Mouse (Mus musculus): ENCODE data around the gene Dip2b. TPM values are rescaled to one million over a fixed set of nuclear protein-coding genes. Genes with fewer than 3 reads are reported as not detected.

Dip2b gene
- polyA plus RNA-seq, 1 experiment from 2014 or later, result 5.6 TPM

DNA sequence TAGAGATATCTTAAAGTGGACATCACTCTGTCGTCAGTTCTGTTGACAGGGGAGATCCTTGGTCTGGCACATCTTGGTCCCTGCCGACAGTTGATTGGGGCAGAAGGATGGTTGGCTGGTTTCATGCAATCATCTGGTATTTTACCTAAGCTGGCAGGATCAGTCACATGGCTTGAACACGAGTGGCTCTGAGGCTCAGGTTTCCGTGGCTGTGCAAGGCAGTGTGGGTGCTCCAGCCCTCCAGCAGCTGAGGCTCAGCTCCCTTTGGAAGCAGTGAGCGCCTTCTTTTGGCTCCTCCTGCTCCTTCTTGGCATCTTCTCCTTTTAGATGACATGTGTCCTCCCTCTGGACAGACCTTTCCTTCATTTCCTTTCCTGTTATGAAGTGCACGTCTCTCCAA lies 7.1 kb downstream of the Dip2b start:
- peaks cover 23% of the 10 kb centered on the region for H3K4me1 ChIP-seq (ENCODE audit: control insufficient read depth, insufficient read depth, low read length)
- no peak overlapping the region for H3K9ac ChIP-seq (ENCODE audit: low read depth, low read length)
- H3K4me2 ChIP-seq (ENCODE audit: low read depth, low read length), result no peak overlapping the region
- H3K36me3 ChIP-seq (ENCODE audit: control insufficient read depth, insufficient read depth, low read length), result peaks cover 6% of the 10 kb centered on the region; the same call in 1 of the 2 replicates
- H3K9me3 ChIP-seq (ENCODE audit: control insufficient read depth, low read length), result no peaks in the 10 kb centered on the region
- H3K4me3 ChIP-seq (ENCODE audit: low read length), result no peak overlapping the region
- no peaks in the 10 kb centered on the region for H3K27me3 ChIP-seq (replicated peaks; ENCODE audit: control insufficient read depth, insufficient read depth, low read length)
- H3K27ac ChIP-seq (ENCODE audit: low read length), result no peak overlapping the region
- ATAC-seq, result no peak
- WGBS, result 54% methylated on average over 6 of the region's 6 CpGs

DNA sequence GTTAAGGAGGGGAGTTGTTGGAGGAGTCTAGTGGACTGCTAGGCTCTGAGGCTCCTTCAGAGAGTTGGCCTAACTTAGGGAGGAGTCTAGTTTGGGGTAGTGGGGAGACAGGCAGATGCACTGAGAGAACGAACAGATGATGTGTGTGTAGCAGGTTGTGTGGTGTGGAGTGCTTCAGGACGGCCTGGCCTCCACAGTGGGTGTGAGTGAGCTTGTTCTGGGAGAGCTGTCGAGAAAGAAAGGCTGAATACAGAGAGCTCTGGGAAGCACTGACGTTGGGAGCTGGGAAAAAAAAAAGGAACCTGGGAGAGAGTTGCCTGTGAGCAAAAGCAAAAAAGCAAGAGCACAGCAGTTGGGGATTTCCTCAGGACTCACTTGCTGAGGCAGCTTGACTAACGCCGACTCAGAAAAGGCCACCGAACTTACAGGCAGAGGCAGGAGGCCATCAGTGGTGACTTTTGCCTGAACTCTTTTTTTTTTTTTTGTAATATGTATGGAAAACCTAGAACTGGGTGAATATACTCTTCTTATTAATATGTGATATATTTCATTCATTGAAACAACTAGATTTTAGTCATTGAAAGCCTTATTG lies 11.1 kb downstream of the Dip2b start:
- Histone ChIP-seq H3K9ac (ENCODE audit: low read depth, low read length) (no peak overlapping the region), H3K4me1 (ENCODE audit: control insufficient read depth, insufficient read depth, low read length) (peaks cover 9% of the 10 kb centered on the region; the same call in 1 of the 2 replicates), H3K9me3 (ENCODE audit: control insufficient read depth, low read length) (no peaks in the 10 kb centered on the region), H3K4me2 (ENCODE audit: low read depth, low read length) (no peak overlapping the region), H3K4me3 (ENCODE audit: low read length) (no peak overlapping the region), H3K36me3 (ENCODE audit: control insufficient read depth, insufficient read depth, low read length) (peaks cover 6% of the 10 kb centered on the region; the same call in 1 of the 2 replicates), H3K27ac (ENCODE audit: low read length) (no peak overlapping the region), H3K27me3 (replicated peaks; ENCODE audit: control insufficient read depth, insufficient read depth, low read length) (no peaks in the 10 kb centered on the region)
- WGBS, result 84% methylated on average over 7 of the region's 7 CpGs
- no peak for ATAC-seq

GRCm38 (mm10) chr15:100050940-100051339 lies 12.5 kb downstream of the Dip2b start:
- WGBS, result 70% methylated on average over 7 of the region's 7 CpGs
- H3K9ac ChIP-seq (ENCODE audit: low read depth, low read length), result no peak overlapping the region
- H3K4me2 ChIP-seq (ENCODE audit: low read depth, low read length), result no peak overlapping the region
- H3K27me3 ChIP-seq (replicated peaks; ENCODE audit: control insufficient read depth, insufficient read depth, low read length), result no peaks in the 10 kb centered on the region
- H3K4me3 ChIP-seq (ENCODE audit: low read length), result no peak overlapping the region
- peaks cover under 1% of the 10 kb centered on the region; the same call in 1 of the 2 replicates for H3K4me1 ChIP-seq (ENCODE audit: control insufficient read depth, insufficient read depth, low read length)
- H3K9me3 ChIP-seq (ENCODE audit: control insufficient read depth, low read length), result no peaks in the 10 kb centered on the region
- peak; percentile 42; the same call in 1 of the 2 replicates for ATAC-seq
- H3K27ac ChIP-seq (ENCODE audit: low read length), result no peak overlapping the region
- H3K36me3 ChIP-seq (ENCODE audit: control insufficient read depth, insufficient read depth, low read length), result peaks cover 6% of the 10 kb centered on the region; the same call in 1 of the 2 replicates

- Histone ChIP-seq H3K9me3 (ENCODE audit: control insufficient read depth, low read length) (no peaks in the 10 kb centered on the region), H3K4me3 (ENCODE audit: low read length) (no peak overlapping the region), H3K4me1 (ENCODE audit: control insufficient read depth, insufficient read depth, low read length) (no peaks in the 10 kb centered on the region; the same call in 1 of the 2 replicates), H3K4me2 (ENCODE audit: low read depth, low read length) (no peak overlapping the region), H3K27ac (ENCODE audit: low read length) (no peak overlapping the region), H3K36me3 (ENCODE audit: control insufficient read depth, insufficient read depth, low read length) (peaks cover 6% of the 10 kb centered on the region; the same call in 1 of the 2 replicates), H3K9ac (ENCODE audit: low read depth, low read length) (no peak overlapping the region), H3K27me3 (replicated peaks; ENCODE audit: control insufficient read depth, insufficient read depth, low read length) (no peaks in the 10 kb centered on the region)
- no peak for ATAC-seq
- 55% methylated on average over 3 of the region's 3 CpGs for WGBS
These were observed 14.3 kb downstream of the Dip2b start for GRCm38 (mm10) chr15:100052726-100053125.

- no peaks in the 10 kb centered on the region for H3K36me3 ChIP-seq (ENCODE audit: control insufficient read depth, insufficient read depth, low read length)
- 84% methylated on average over 7 of the region's 7 CpGs for whole genome bisulfite sequencing
- peaks cover 10% of the 10 kb centered on the region for H3K4me1 ChIP-seq (ENCODE audit: control insufficient read depth, insufficient read depth, low read length)
- H3K9me3 ChIP-seq (ENCODE audit: control insufficient read depth, low read length), result no peaks in the 10 kb centered on the region
- H3K27ac ChIP-seq (ENCODE audit: low read length), result no peak overlapping the region
- no peak overlapping the region for H3K4me2 ChIP-seq (ENCODE audit: low read depth, low read length)
- ATAC-seq, result no peak
- H3K27me3 ChIP-seq (replicated peaks; ENCODE audit: control insufficient read depth, insufficient read depth, low read length), result no peaks in the 10 kb centered on the region
- no peak overlapping the region for H3K4me3 ChIP-seq (ENCODE audit: low read length)
- no peak overlapping the region for H3K9ac ChIP-seq (ENCODE audit: low read depth, low read length)
These were observed 18.0 kb downstream of the Dip2b start for GRCm38 (mm10) chr15:100056397-100056908.

DNA sequence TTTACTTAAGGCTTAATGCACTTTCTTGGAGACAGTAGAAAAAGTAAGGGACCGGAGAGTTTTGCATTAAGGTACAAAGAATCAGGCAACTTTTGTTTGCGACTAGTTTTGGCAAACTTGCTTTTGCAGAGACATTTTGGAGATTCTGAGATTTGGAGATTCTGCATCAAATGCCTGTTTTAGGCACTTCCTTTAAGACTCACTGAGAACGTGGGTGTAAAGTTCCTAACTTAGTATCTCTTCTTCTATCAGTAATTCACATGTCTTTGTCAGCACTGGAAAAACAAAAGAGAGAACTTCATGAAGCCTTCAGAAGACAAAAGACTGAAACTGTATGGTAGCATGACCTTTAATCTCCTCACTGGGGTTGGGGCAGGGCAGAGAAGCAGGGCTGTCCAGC lies 19.2 kb downstream of the Dip2b start:
- no peak overlapping the region for H3K27ac ChIP-seq (ENCODE audit: low read length)
- no peaks in the 10 kb centered on the region for H3K27me3 ChIP-seq (replicated peaks; ENCODE audit: control insufficient read depth, insufficient read depth, low read length)
- H3K4me2 ChIP-seq (ENCODE audit: low read depth, low read length), result no peak overlapping the region
- no peaks in the 10 kb centered on the region for H3K36me3 ChIP-seq (ENCODE audit: control insufficient read depth, insufficient read depth, low read length)
- 81% methylated on average over 3 of the region's 3 CpGs for WGBS
- no peak overlapping the region for H3K4me3 ChIP-seq (ENCODE audit: low read length)
- H3K9ac ChIP-seq (ENCODE audit: low read depth, low read length), result no peak overlapping the region
- no peaks in the 10 kb centered on the region for H3K9me3 ChIP-seq (ENCODE audit: control insufficient read depth, low read length)
- ATAC-seq, result no peak
- peaks cover 14% of the 10 kb centered on the region for H3K4me1 ChIP-seq (ENCODE audit: control insufficient read depth, insufficient read depth, low read length)

GRCm38 (mm10) chr15:100058143-100058542 lies 19.7 kb downstream of the Dip2b start:
- no peak overlapping the region for H3K9ac ChIP-seq (ENCODE audit: low read depth, low read length)
- peaks cover 17% of the 10 kb centered on the region for H3K4me1 ChIP-seq (ENCODE audit: control insufficient read depth, insufficient read depth, low read length)
- no peak for ATAC-seq
- no peak overlapping the region for H3K4me2 ChIP-seq (ENCODE audit: low read depth, low read length)
- no peak overlapping the region for H3K4me3 ChIP-seq (ENCODE audit: low read length)
- no peaks in the 10 kb centered on the region for H3K9me3 ChIP-seq (ENCODE audit: control insufficient read depth, low read length)
- H3K36me3 ChIP-seq (ENCODE audit: control insufficient read depth, insufficient read depth, low read length), result no peaks in the 10 kb centered on the region
- 86% methylated on average over 3 of the region's 3 CpGs for WGBS
- H3K27ac ChIP-seq (ENCODE audit: low read length), result no peak overlapping the region
- no peaks in the 10 kb centered on the region for H3K27me3 ChIP-seq (replicated peaks; ENCODE audit: control insufficient read depth, insufficient read depth, low read length)

GRCm38 (mm10) chr15:100058912-100059311 lies 20.4 kb downstream of the Dip2b start:
- Histone ChIP-seq H3K4me1 (ENCODE audit: control insufficient read depth, insufficient read depth, low read length) (peaks cover 18% of the 10 kb centered on the region), H3K9ac (ENCODE audit: low read depth, low read length) (no peak overlapping the region), H3K36me3 (ENCODE audit: control insufficient read depth, insufficient read depth, low read length) (no peaks in the 10 kb centered on the region), H3K27ac (ENCODE audit: low read length) (no peak overlapping the region), H3K27me3 (replicated peaks; ENCODE audit: control insufficient read depth, insufficient read depth, low read length) (no peaks in the 10 kb centered on the region), H3K4me2 (ENCODE audit: low read depth, low read length) (no peak overlapping the region), H3K9me3 (ENCODE audit: control insufficient read depth, low read length) (no peaks in the 10 kb centered on the region), H3K4me3 (ENCODE audit: low read length) (no peak overlapping the region)
- 55% methylated on average over 11 of the region's 11 CpGs for WGBS
- ATAC-seq, result no peak

DNA sequence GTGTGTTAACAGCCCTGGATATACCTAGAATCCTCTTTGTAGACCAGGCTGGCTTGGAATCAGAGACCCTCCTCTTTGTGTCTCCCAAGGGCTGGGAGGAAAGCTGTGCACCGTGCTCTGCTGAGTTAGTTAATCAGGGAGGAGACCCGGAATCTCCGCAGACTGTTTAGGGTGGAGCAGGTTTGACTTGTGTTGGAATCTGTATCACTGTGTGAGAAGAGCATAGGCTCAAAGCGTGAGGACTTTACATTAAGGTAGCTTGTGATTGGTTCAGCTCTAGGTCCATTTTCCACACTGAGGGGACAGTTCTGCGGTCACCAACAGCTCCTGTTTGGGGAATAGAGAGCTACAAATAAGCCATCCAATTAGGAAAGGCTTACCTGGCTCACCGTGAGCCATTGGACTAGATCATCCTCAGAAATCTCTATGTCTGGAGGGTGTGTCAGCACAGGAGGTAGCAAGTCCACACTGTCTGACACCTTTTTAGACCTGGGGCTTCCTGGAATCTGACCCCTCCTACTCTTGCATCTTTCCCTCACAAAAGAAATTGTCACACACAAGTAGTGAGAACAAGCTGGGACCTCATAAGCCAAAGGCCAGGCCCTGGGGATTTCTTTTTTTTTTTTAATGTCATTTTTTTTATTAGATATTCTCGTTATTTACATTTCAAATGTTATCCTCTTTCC lies 21.3 kb downstream of the Dip2b start:
- Histone ChIP-seq H3K9ac (ENCODE audit: low read depth, low read length) (no peak overlapping the region), H3K4me2 (ENCODE audit: low read depth, low read length) (no peak overlapping the region)
- ATAC-seq, result no peak

More for the DNA sequence above, 21.3 kb downstream of the Dip2b start:
- Histone ChIP-seq H3K4me1 (ENCODE audit: control insufficient read depth, insufficient read depth, low read length) (peaks cover 18% of the 10 kb centered on the region), H3K27me3 (replicated peaks; ENCODE audit: control insufficient read depth, insufficient read depth, low read length) (no peaks in the 10 kb centered on the region), H3K9me3 (ENCODE audit: control insufficient read depth, low read length) (no peaks in the 10 kb centered on the region), H3K36me3 (ENCODE audit: control insufficient read depth, insufficient read depth, low read length) (no peaks in the 10 kb centered on the region), H3K4me3 (ENCODE audit: low read length) (no peak overlapping the region), H3K27ac (ENCODE audit: low read length) (no peak overlapping the region)
- 72% methylated on average over 7 of the region's 7 CpGs for WGBS
